Mouse (Mus musculus): ENCODE results near the gene D13Ertd608e. TPM values are rescaled to one million over a fixed set of nuclear protein-coding genes. Genes with fewer than 3 reads are reported as not detected.

D13Ertd608e gene
- total and polyA plus RNA-seq, 3 experiments: not detected

- no peak for TF ChIP-seq MYB (IDR thresholded peaks at IDR 0.05; ENCODE audit: low read depth, low read length)
- no peak for TF ChIP-seq SMC3 (IDR thresholded peaks at IDR 0.05; ENCODE audit: low read depth, low read length)
- TF ChIP-seq MXI1 (IDR thresholded peaks at IDR 0.05; ENCODE audit: low read depth, low read length): peak; percentile 81; the same call in 1 of the 2 replicates
- TF ChIP-seq CHD1 (IDR thresholded peaks at IDR 0.05; ENCODE audit: low read depth, low read length): no peak
- TF ChIP-seq E2F4 (IDR thresholded peaks at IDR 0.05; ENCODE audit: borderline replicate concordance, low read depth, low read length): no peak
- TF ChIP-seq CTCF (IDR thresholded peaks at IDR 0.05 in 2 of 3, conservative IDR thresholded peaks at IDR 0.05 in 1 of 3; ENCODE audit: control insufficient read depth in 1 of 3, insufficient read depth in 1 of 3, low read depth in 2 of 3, low read length in 3 of 3, poor library complexity in 1 of 3, severe bottlenecking in 1 of 3): no peak
- peak; percentile 44 for TF ChIP-seq NELFE (IDR thresholded peaks at IDR 0.05; ENCODE audit: low read depth, low read length)
These were observed 45.7 kb upstream of the D13Ertd608e start (continued) for GRCm38 (mm10) chr13:119789851-119790717.

- DNase-seq (ENCODE audit: low read depth, low spot score): peak; percentile 95
- Histone ChIP-seq H3K9ac (ENCODE audit: control insufficient read depth, low read depth, low read length, poor library complexity, severe bottlenecking) (peak within 1 kb of the TSS; percentile 96), H3K4me1 (ENCODE audit: control insufficient read depth in 1 of 2, insufficient read depth in 2 of 2, low read length in 2 of 2) (peaks cover 3 to 13% of the 10 kb centered on the region in 2 experiments; a peak in 3 of 4 replicates), H3K27ac (ENCODE audit: control insufficient read depth, low read depth, low read length) (peak within 1 kb of the TSS; percentile 96), H3K27me3 (ENCODE audit: control insufficient read depth in 1 of 2, insufficient read depth in 2 of 2, low read length in 2 of 2) (no peaks in the 10 kb centered on the region), H3K4me3 (ENCODE audit: control insufficient read depth in 1 of 2, insufficient read depth in 1 of 2, low read depth in 2 of 2, low read length in 2 of 2) (peak within 1 kb of the TSS; percentile 92 to 100), H3K79me2 (ENCODE audit: control insufficient read depth, insufficient read depth, low read length, poor library complexity) (peaks cover 33% of the 10 kb centered on the region), H3K36me3 (ENCODE audit: control insufficient read depth in 1 of 2, insufficient read depth in 2 of 2, low read length in 2 of 2) (peaks cover 16 to 26% of the 10 kb centered on the region in 2 experiments), H3K9me3 (replicated peaks; ENCODE audit: insufficient read depth, low read length) (no peaks in the 10 kb centered on the region)
- no peak for TF ChIP-seq RAD21 (IDR thresholded peaks at IDR 0.05; ENCODE audit: low read depth, low read length)
- no peak for TF ChIP-seq MYB (IDR thresholded peaks at IDR 0.05; ENCODE audit: low read depth, low read length)
- TF ChIP-seq USF1 (IDR thresholded peaks at IDR 0.05; ENCODE audit: low read depth, low read length): no peak
- TF ChIP-seq MYC (IDR thresholded peaks at IDR 0.05; ENCODE audit: low read depth, low read length): no peak
- peak; percentile 78; the same call in 1 of the 2 replicates for TF ChIP-seq ZMIZ1 (IDR thresholded peaks at IDR 0.05; ENCODE audit: low read depth, low read length)
- no peak for TF ChIP-seq MAFK (IDR thresholded peaks at IDR 0.05; ENCODE audit: borderline replicate concordance, low read depth, low read length)
- TF ChIP-seq MEF2A (IDR thresholded peaks at IDR 0.05; ENCODE audit: extremely low read depth, insufficient replicate concordance, low read depth, low read length, poor library complexity, severe bottlenecking): no peak
- peak; percentile 82 for TF ChIP-seq NELFE (IDR thresholded peaks at IDR 0.05; ENCODE audit: low read depth, low read length)
- no peak for TF ChIP-seq GATA1 (IDR thresholded peaks at IDR 0.05; ENCODE audit: low read depth, low read length)
- no peak for TF ChIP-seq UBTF (IDR thresholded peaks at IDR 0.05; ENCODE audit: borderline replicate concordance, insufficient read depth, low read depth, low read length)
- no peak for TF ChIP-seq EP300 (IDR thresholded peaks at IDR 0.05; ENCODE audit: low read depth in 1 of 2, low read length in 2 of 2)
- no peak for TF ChIP-seq RCOR1 (IDR thresholded peaks at IDR 0.05; ENCODE audit: low read depth, low read length)
- TF ChIP-seq HCFC1 (IDR thresholded peaks at IDR 0.05; ENCODE audit: low read depth, low read length): peak; percentile 75
- TF ChIP-seq ZC3H11A (IDR thresholded peaks at IDR 0.05; ENCODE audit: low read depth, low read length): no peak
- no peak; the same call in 1 of the 2 replicates for TF ChIP-seq MXI1 (IDR thresholded peaks at IDR 0.05; ENCODE audit: low read depth, low read length)
- no peak for TF ChIP-seq MAX (IDR thresholded peaks at IDR 0.05; ENCODE audit: low read length)
- TF ChIP-seq BHLHE40 (IDR thresholded peaks at IDR 0.05; ENCODE audit: borderline replicate concordance, low read depth, low read length): 0 out of 2 replicates have a peak, but pooled peaks have one; percentile 33
- no peak for TF ChIP-seq POLR2AphosphoS5 (IDR thresholded peaks at IDR 0.05; ENCODE audit: borderline replicate concordance, low read depth, low read length)
- TF ChIP-seq E2F4 (IDR thresholded peaks at IDR 0.05; ENCODE audit: borderline replicate concordance, low read depth, low read length): no peak
- no peak for TF ChIP-seq GABPA (IDR thresholded peaks at IDR 0.05; ENCODE audit: low read depth, low read length)
- TF ChIP-seq ZNF384 (IDR thresholded peaks at IDR 0.05; ENCODE audit: low read depth, low read length): no peak
- peak; percentile 55 for TF ChIP-seq POLR2AphosphoS2 (IDR thresholded peaks at IDR 0.05; ENCODE audit: low read length)
- TF ChIP-seq MAZ (IDR thresholded peaks at IDR 0.05; ENCODE audit: low read depth, low read length): peak; percentile 94
- TF ChIP-seq USF2 (IDR thresholded peaks at IDR 0.05; ENCODE audit: borderline replicate concordance in 1 of 2, insufficient read depth in 1 of 2, low read depth in 1 of 2, low read length in 2 of 2): no peak
- no peak for TF ChIP-seq SMC3 (IDR thresholded peaks at IDR 0.05; ENCODE audit: low read depth, low read length)
- peak; percentile 60; the same call in 1 of the 2 replicates for TF ChIP-seq NRF1 (IDR thresholded peaks at IDR 0.05; ENCODE audit: insufficient read depth, low read depth, low read length, poor library complexity, severe bottlenecking)
- no peak for TF ChIP-seq CTCF (IDR thresholded peaks at IDR 0.05 in 2 of 3, conservative IDR thresholded peaks at IDR 0.05 in 1 of 3; ENCODE audit: control insufficient read depth in 1 of 3, insufficient read depth in 1 of 3, low read depth in 2 of 3, low read length in 3 of 3, poor library complexity in 1 of 3, severe bottlenecking in 1 of 3)
These were observed 44.8 kb upstream of the D13Ertd608e start, which contains the start of gene Zfp131 for GRCm38 (mm10) chr13:119790761-119791579. Gene Zfp131 (minus strand): TSS chr13:119790889.
